Mouse (Mus musculus): ENCODE data around the gene Trir. TPM values are rescaled to one million over a fixed set of nuclear protein-coding genes. Genes with fewer than 3 reads are reported as not detected.

The Trir gene
- 180 and 189 TPM in 2 replicates for polyA plus RNA-seq (2016; fragmentation: Nextera tagmentation; extraction: Ambion mirVana)

- H3K27me3 ChIP-seq (replicated peaks): no peaks in the 10 kb centered on the region
- peaks cover 48% of the 10 kb centered on the region for H3K36me3 ChIP-seq
- peak within 1 kb of the TSS; percentile 50; the same call in 1 of the 2 replicates for H3K27ac ChIP-seq
- under 1% methylated on average over 75 of the region's 75 CpGs for WGBS
- H3K4me1 ChIP-seq: peaks cover 38% of the 10 kb centered on the region
- peak within 1 kb of the TSS; percentile 99 for H3K9ac ChIP-seq
- peak within 1 kb of the TSS; percentile 100 for H3K4me3 ChIP-seq
- ATAC-seq (ENCODE audit: low FRiP score, low read depth): peak; percentile 75
- H3K9me3 ChIP-seq: no peaks in the 10 kb centered on the region
- peak within 1 kb of the TSS; percentile 98 for H3K4me2 ChIP-seq (replicated peaks)
Observed at GRCm38 (mm10) chr8:85026670-85027515, at the start of gene Trir. Gene Trir, plus strand, starts transcription at chr8:85026823.

GRCm38 (mm10) chr8:84977435-84978247, 49.0 kb upstream of the Trir start:
- peak overlapping the region; percentile 61 for H3K9ac ChIP-seq
- H3K4me2 ChIP-seq (replicated peaks): peak overlapping the region; percentile 98
- no peak overlapping the region for H3K27ac ChIP-seq
- H3K4me3 ChIP-seq: peak overlapping the region; percentile 46
- H3K9me3 ChIP-seq: no peaks in the 10 kb centered on the region
- peaks cover 16% of the 10 kb centered on the region for H3K36me3 ChIP-seq
- peaks cover 56% of the 10 kb centered on the region for H3K4me1 ChIP-seq
- 1% methylated on average over 70 of the region's 70 CpGs for WGBS
- peaks cover 40% of the 10 kb centered on the region for H3K27me3 ChIP-seq (replicated peaks)
- no peak for ATAC-seq (ENCODE audit: low FRiP score, low read depth)

- Histone ChIP-seq H3K36me3 (peaks cover 9% of the 10 kb centered on the region), H3K4me1 (peaks cover 56% of the 10 kb centered on the region), H3K9me3 (no peaks in the 10 kb centered on the region), H3K4me2 (replicated peaks) (peak within 1 kb of the TSS; percentile 98), H3K4me3 (peak within 1 kb of the TSS; percentile 46), H3K9ac (peak within 1 kb of the TSS; percentile 61), H3K27ac (no peak within 1 kb of the TSS; the same call in 1 of the 2 replicates), H3K27me3 (replicated peaks) (peaks cover 44% of the 10 kb centered on the region)
- WGBS: under 1% methylated on average over 63 of the region's 63 CpGs
- ATAC-seq (ENCODE audit: low FRiP score, low read depth): peak; percentile 31
Observed at GRCm38 (mm10) chr8:84978248-84978940, 48.2 kb upstream of the Trir start, which contains the start of gene Junb. Gene Junb, minus strand, starts transcription at chr8:84978718.

DNA sequence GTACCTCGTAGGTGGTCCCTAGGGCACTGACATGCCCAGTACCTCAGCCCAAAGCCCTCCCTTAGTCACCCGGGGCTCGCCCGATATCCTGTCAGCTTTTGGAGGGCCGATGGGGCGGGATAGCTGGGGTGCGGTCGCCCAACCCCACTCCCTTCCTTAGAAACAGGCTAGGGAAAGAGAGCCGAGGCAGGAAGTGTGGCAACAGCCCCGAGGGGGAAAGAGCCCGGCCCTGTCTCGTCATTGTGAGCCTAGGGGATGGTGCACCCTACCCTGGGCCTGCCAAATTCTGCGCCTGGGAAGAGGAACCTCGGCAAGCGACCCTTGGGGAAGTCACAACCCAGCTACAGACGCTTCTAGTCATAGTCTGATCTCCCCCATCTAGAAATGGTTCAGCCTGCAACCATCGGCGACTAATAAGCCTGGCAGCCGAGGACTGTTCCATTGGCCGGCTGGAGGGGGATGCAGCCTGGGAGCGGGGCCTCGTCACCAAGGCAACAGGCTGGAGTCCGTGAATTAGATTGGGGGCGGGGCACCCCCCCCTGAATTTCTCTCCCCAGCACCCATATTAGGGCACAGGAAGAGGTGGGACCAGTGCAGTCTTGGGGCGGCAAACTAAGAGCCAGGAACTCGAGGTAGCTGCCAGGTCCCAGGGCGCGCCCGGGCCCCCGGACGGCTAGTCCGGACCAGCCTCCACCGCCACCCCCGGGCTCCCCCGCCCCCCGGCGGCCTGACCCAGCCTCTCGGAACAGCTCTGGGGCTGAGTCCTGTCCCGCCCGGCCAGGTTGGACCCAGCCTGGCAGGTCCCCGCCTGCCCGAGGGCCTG, 46.8 kb upstream of the Trir start:
- Histone ChIP-seq H3K4me2 (replicated peaks) (peak overlapping the region; percentile 98), H3K9ac (peak overlapping the region; percentile 48), H3K4me1 (peaks cover 60% of the 10 kb centered on the region), H3K9me3 (no peaks in the 10 kb centered on the region), H3K27ac (no peak overlapping the region), H3K4me3 (peak overlapping the region; percentile 26), H3K36me3 (no peaks in the 10 kb centered on the region), H3K27me3 (replicated peaks) (peaks cover 47% of the 10 kb centered on the region)
- WGBS: 3% methylated on average over 41 of the region's 42 CpGs
- peak; percentile 6; the same call in 1 of the 2 replicates for ATAC-seq (ENCODE audit: low FRiP score, low read depth)

DNA sequence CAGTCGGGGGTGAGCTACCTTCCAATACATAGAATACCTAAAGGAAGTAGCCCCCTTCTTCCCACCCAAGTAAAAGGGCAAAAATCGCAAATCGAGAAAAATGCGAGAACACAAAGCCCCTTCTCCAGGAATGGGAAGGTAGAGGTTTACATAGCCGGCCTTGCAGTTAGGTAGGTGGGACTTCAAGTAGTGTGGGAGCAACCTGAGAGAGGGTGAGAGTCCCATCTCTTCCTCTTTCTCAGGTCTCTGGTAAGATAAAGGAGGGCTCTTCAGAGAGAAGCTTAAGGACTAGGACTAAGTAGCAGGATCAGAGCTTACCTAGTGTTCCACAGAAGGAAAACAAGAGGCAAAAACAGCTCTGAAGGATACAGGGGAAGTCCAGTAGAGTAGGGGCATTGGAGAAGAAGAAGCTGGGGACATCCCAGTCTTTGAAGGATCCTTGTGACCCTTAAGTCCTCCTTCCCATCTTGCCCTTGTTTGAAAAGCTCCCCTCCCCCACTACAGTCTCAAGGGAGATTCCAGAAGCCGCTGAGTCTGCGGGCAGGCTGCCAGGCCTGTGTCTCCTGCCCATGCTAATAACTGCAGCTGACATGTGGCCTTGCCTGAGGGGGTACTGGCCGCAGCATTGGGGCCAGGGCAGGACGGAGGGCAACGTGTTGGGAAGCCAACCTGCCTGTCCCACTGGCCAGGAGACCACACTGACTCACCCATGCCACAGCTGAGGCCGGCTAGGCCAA, 45.8 kb upstream of the Trir start:
- WGBS: 37% methylated on average over 11 of the region's 11 CpGs
- H3K9ac ChIP-seq: 0 out of 2 replicates have a peak overlapping the region, but pooled peaks have one; percentile 40
- peaks cover 51% of the 10 kb centered on the region for H3K27me3 ChIP-seq (replicated peaks)
- H3K9me3 ChIP-seq: no peaks in the 10 kb centered on the region
- H3K4me2 ChIP-seq (replicated peaks): peak overlapping the region; percentile 98
- no peak for ATAC-seq (ENCODE audit: low FRiP score, low read depth)
- no peak overlapping the region for H3K4me3 ChIP-seq
- no peak overlapping the region for H3K27ac ChIP-seq
- no peaks in the 10 kb centered on the region for H3K36me3 ChIP-seq
- peaks cover 65% of the 10 kb centered on the region for H3K4me1 ChIP-seq

DNA sequence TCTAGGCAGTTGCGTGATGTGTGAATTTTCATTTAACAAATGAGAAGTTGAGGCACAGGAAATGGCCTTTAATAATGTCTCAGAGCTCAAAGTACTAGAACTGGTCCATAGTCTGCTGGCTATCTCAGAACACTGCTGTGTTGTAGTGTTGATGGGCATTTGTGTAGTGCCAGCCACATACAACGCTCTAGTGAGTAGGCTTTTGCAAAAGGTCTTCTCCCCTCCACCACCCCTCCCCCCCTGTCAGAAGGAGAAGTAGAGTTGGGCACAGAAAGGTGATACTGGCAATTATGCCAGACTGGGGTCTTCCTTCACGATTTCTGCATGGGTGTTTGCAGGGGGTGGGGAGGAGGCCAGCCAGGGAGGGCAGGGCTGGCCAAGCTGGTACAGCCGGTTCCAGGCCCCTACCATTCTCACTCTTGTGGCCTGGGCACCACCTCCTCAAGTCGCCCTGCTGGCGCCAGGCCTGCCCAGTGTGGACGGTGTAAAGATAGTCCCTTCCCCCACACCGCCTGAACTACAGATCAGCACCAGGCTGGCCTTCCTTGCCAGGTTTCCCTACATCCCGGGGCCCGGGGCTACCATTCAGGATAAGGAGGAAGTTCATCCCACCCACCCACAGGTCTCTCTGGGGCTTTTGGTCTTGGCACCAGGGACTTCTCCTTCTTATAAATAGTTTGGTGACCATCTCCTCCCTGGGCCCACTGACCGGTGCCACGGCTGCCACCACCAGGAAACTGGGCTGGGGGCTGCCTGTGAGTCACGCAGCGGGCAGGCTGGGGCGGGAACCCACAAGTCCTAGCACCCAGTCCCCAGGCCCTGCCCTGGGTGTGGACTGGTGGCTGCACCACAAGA, 44.8 kb upstream of the Trir start:
- ATAC-seq (ENCODE audit: low FRiP score, low read depth): no peak
- 86% methylated on average over 15 of the region's 15 CpGs for WGBS
- H3K9ac ChIP-seq: no peak overlapping the region
- H3K9me3 ChIP-seq: no peaks in the 10 kb centered on the region
- H3K36me3 ChIP-seq: no peaks in the 10 kb centered on the region
- H3K4me3 ChIP-seq: no peak overlapping the region
- H3K4me1 ChIP-seq: peaks cover 60% of the 10 kb centered on the region
- no peak overlapping the region for H3K4me2 ChIP-seq (replicated peaks)
- H3K27me3 ChIP-seq (replicated peaks): peaks cover 59% of the 10 kb centered on the region
- H3K27ac ChIP-seq: no peak overlapping the region

DNA sequence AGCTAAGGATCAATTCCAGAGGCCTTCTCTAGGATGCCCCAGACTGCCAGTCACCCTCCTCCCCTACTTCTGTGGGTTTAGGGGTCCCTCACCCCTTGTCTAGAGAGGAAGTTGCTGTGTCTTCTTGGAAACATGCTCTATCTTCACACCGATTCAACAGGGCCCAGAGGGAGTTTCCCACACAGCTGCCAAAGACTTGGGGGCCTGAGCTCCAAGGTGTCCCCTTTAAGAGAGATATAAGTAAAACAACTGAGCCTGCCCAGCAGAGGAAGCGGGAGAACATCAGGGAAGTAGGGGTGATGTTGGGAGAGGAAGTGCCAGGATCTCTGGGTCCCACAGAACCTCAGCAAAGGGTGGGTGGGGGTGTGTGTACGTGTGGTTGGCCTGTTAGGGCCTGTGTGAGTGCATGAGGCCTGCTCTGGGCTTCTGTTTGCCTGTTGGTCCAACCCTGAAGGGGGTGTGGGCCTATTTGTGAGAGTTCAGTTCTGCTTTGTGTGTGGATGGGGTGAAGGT, 44.1 kb upstream of the Trir start:
- Histone ChIP-seq H3K27me3 (replicated peaks) (peaks cover 55% of the 10 kb centered on the region), H3K9me3 (no peaks in the 10 kb centered on the region), H3K4me1 (peaks cover 53% of the 10 kb centered on the region), H3K4me3 (no peak overlapping the region), H3K9ac (no peak overlapping the region), H3K27ac (no peak overlapping the region), H3K36me3 (no peaks in the 10 kb centered on the region), H3K4me2 (replicated peaks) (0 out of 2 replicates have a peak overlapping the region, but pooled peaks have one; percentile 3)
- no peak for ATAC-seq (ENCODE audit: low FRiP score, low read depth)
- WGBS: 62% methylated on average over 3 of the region's 3 CpGs

- Histone ChIP-seq H3K27ac (no peak overlapping the region), H3K4me1 (peaks cover 36% of the 10 kb centered on the region), H3K4me2 (replicated peaks) (peak overlapping the region; percentile 99), H3K9ac (no peak overlapping the region), H3K36me3 (no peaks in the 10 kb centered on the region), H3K9me3 (no peaks in the 10 kb centered on the region), H3K27me3 (replicated peaks) (peaks cover 47% of the 10 kb centered on the region), H3K4me3 (no peak overlapping the region)
- 12% methylated on average over 16 of the region's 16 CpGs for WGBS
- no peak for ATAC-seq (ENCODE audit: low FRiP score, low read depth)
Observed at GRCm38 (mm10) chr8:84984294-84985048, 42.2 kb upstream of the Trir start.

GRCm38 (mm10) chr8:84985049-84985683, 41.5 kb upstream of the Trir start:
- no peak for ATAC-seq (ENCODE audit: low FRiP score, low read depth)
- no peaks in the 10 kb centered on the region for H3K36me3 ChIP-seq
- H3K27me3 ChIP-seq (replicated peaks): peaks cover 43% of the 10 kb centered on the region
- under 1% methylated on average over 23 of the region's 23 CpGs for WGBS
- H3K4me1 ChIP-seq: peaks cover 29% of the 10 kb centered on the region
- peak overlapping the region; percentile 57 for H3K9ac ChIP-seq
- H3K4me3 ChIP-seq: peak overlapping the region; percentile 43
- H3K9me3 ChIP-seq: no peaks in the 10 kb centered on the region
- H3K4me2 ChIP-seq (replicated peaks): peak overlapping the region; percentile 99
- H3K27ac ChIP-seq: no peak overlapping the region
